Mouse (Mus musculus) heart, embryonic 10.5 days (tissue): Measurements from ENCODE around the gene Tead4. TPM values are rescaled to one million over a fixed set of nuclear protein-coding genes. Genes with fewer than 3 reads are reported as not detected.

ENCODE experiments used
- DNase-seq: peaks from one replicate; pipeline ENCODE4 v3.0.0-alpha.2; 2017; ENCODE audit warnings: low spot score
- H3K27ac ChIP-seq: fragments of 300-500 bp; sonication (generic); 2 replicates; pipeline ENCODE4 v1.5.1; 2016; ENCODE audit warnings: mild to moderate bottlenecking
- H3K27me3 ChIP-seq: fragments of 300-500 bp; sonication (generic); 2 replicates; pipeline ENCODE4 v1.6.1; 2016; ENCODE audit warnings: mild to moderate bottlenecking; ENCODE audit not compliant: poor library complexity, insufficient read depth, severe bottlenecking
- H3K36me3 ChIP-seq: fragments of 300-500 bp; sonication (generic); 2 replicates; pipeline ENCODE4 v1.6.1; 2016; ENCODE audit warnings: mild to moderate bottlenecking, moderate library complexity
- H3K4me1 ChIP-seq: fragments of 300-500 bp; sonication (generic); 2 replicates; pipeline ENCODE4 v1.6.1; 2016; ENCODE audit warnings: mild to moderate bottlenecking
- H3K4me3 ChIP-seq: fragments of 300-500 bp; sonication (generic); 2 replicates; pipeline ENCODE4 v1.5.1; 2016; ENCODE audit warnings: mild to moderate bottlenecking, moderate library complexity
- H3K9me3 ChIP-seq: fragments of 300-500 bp; sonication (generic); 2 replicates; pipeline ENCODE4 v1.6.1; 2016; ENCODE audit warnings: mild to moderate bottlenecking, moderate library complexity
- WGBS: fragments of 180-500 bp; shearing (Covaris S2); methylation state at CpG from one replicate; pipeline ENCODE4 v1.1.7; 2016; 5-methylcytosine and 5-hydroxymethylcytosine counted together
- polyA plus RNA-seq: library from polyadenylated mRNA; unstranded; fragments of >200 nt; fragmentation: Nextera tagmentation; extraction: Ambion mirVana; gene quantifications from 2 replicates; pipeline ENCODE4 v1.2.1, GENCODE M21; 2016

Gene Tead4
- polyA plus RNA-seq, 1 experiment from 2014 or later = 4.9 TPM

DNA sequence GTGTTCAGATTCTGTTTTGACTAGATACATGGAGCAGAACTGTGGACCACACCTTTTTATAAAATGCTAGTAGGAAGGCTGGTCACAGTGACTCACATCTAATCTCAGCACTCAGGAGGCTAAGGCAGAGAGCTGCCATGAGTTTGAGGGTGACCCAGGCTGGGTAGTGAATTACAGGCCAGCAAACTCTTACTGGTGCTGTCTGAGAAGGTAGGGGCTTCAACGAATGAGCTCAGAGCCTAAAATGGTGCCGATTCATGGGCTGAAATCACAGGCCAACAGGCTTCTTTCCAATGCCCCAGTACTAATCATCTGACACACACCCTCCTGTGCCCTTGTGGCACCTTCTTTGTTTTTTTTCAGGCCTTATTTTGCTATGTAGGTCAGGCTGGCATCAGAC is 121.9 kb downstream of the Tead4 start:
- Histone ChIP-seq H3K4me1 (peaks cover 8% of the 10 kb centered on the region; the same call in 1 of the 2 replicates), H3K36me3 (no peaks in the 10 kb centered on the region), H3K27me3 (0 out of 2 replicates have a peak, but pooled peaks cover 7% of the 10 kb centered on the region), H3K4me3 (no peak overlapping the region), H3K9me3 (no peaks in the 10 kb centered on the region), H3K27ac (no peak overlapping the region)
- 84% methylated on average over 2 of the region's 2 CpGs for WGBS
- peak; percentile 30 for DNase-seq

Other genes with a start within 250 kb of the Tead4 start
- gene Tspan9, start 157.2 kb downstream of the Tead4 start, polyA plus RNA-seq = 111 and 177 TPM in 2 replicates
- gene Tulp3, start 55.0 kb upstream of the Tead4 start, polyA plus RNA-seq = 13.1 and 16.1 TPM in 2 replicates
- 97.3 and 121 TPM in 2 replicates for gene Rhno1, start 62.1 kb upstream of the Tead4 start, polyA plus RNA-seq
- gene Foxm1, start 62.1 kb upstream of the Tead4 start, polyA plus RNA-seq = 31.2 and 33.4 TPM in 2 replicates
- 0.29 TPM in 1 of 2 replicates, not detected in the other for gene Tex52, start 74.6 kb upstream of the Tead4 start, polyA plus RNA-seq
- not detected in 2 replicates for gene Gm44596, start 74.7 kb upstream of the Tead4 start, polyA plus RNA-seq
- 2.1 and 2.4 TPM in 2 replicates for gene Nrip2, start 98.5 kb upstream of the Tead4 start, polyA plus RNA-seq
- gene Itfg2, start 124.1 kb upstream of the Tead4 start, polyA plus RNA-seq = 36.9 and 37.1 TPM in 2 replicates
- 362 and 541 TPM in 2 replicates for gene Fkbp4, start 137.9 kb upstream of the Tead4 start, polyA plus RNA-seq
- gene Pzp, start 225.9 kb upstream of the Tead4 start, polyA plus RNA-seq = 0.15 and 0.57 TPM in 2 replicates